Comparison of ENCODE assay signal across 20 mouse cellular contexts in genomic region chr6:87808521-87808920, GRCm38 (mm10). TPM values are rescaled to one million over a fixed set of nuclear protein-coding genes. Genes with fewer than 3 reads are reported as not detected.
DNase-seq lines count a peak whose midpoint lies in the region; ATAC-seq and TF ChIP-seq lines count a peak whose summit lies in the region.
"Had no signal": no experiment of that assay in that cellular context is flagged by ENCODE, and none has a peak within 500 bp of the region (broad histone marks: within the 10 kb centered on the region; RNA-seq: fewer than 3 reads in every experiment).

No protein-coding gene starts in this region.

- TF ChIP-seq CTCF in gastrocnemius, adult 2 months (IDR thresholded peaks at IDR 0.05), result no peak
- no peak for TF ChIP-seq CTCF in liver, adult 2 months (IDR thresholded peaks at IDR 0.05; ENCODE audit: low read depth, low read length)
- no peak for TF ChIP-seq CTCF in bone marrow, adult 2 months (IDR thresholded peaks at IDR 0.05; ENCODE audit: control insufficient read depth, insufficient read depth, low read length)

- peaks cover 7% of the 10 kb centered on the region; the same call in 1 of the 2 replicates for H3K36me3 ChIP-seq in liver, adult 2 months (ENCODE audit: control insufficient read depth, insufficient read depth, low read length)
- peaks cover 46% of the 10 kb centered on the region for H3K36me3 ChIP-seq in liver, embryonic 15.5 days (replicated peaks)
- H3K36me3 ChIP-seq in forebrain, embryonic 14.5 days (ENCODE audit: control insufficient read depth, insufficient read depth, low read length), result peaks cover 8% of the 10 kb centered on the region; the same call in 1 of the 2 replicates
- H3K36me3 ChIP-seq: stomach, embryonic 15.5 days had no signal

- no peak for DNase-seq in gastrocnemius, adult 2 months
- DNase-seq in gastrocnemius, postnatal 25 days, result no peak
- DNase-seq in liver, adult 2 months (ENCODE audit: extremely low read depth, low read depth, low spot score), result peak; percentile 99
- DNase-seq in liver, result no peak
- DNase-seq in forebrain, embryonic 14.5 days (ENCODE audit: low spot score), result no peak
- DNase-seq in layer of hippocampus, adult 9-11 months, result no peak
- DNase-seq: adrenal gland, postnatal 36 days; cerebellum, adult 18-20 months; cerebellum, postnatal 25 days; embryo, embryonic 11 days; gastrocnemius, postnatal 10 days; left cerebral cortex, postnatal 4 days; lung, adult 18-20 months; spleen, adult 18-20 months had no signal

- 13% methylated on average over 3 of the region's 3 CpGs for WGBS in liver, adult 2 months
- WGBS in bone marrow, adult 2 months, result 68% methylated on average over 3 of the region's 3 CpGs
- 42% methylated on average over 3 of the region's 3 CpGs for WGBS in liver, embryonic 15.5 days (ENCODE audit: insufficient replicate concordance)
- 71% methylated on average over 3 of the region's 3 CpGs for WGBS in forebrain, embryonic 14.5 days

- peak overlapping the region; percentile 86 for H3K4me2 ChIP-seq in liver, embryonic 15.5 days
- H3K4me2 ChIP-seq in forebrain, embryonic 14.5 days (ENCODE audit: low read length), result no peak overlapping the region
- H3K4me2 ChIP-seq: forebrain, embryonic 12.5 days; stomach, embryonic 15.5 days had no signal

- no peaks in the 10 kb centered on the region for H3K27me3 ChIP-seq in liver, adult 2 months (ENCODE audit: control insufficient read depth, insufficient read depth, low read length)
- no peaks in the 10 kb centered on the region for H3K27me3 ChIP-seq in liver, embryonic 15.5 days
- no peaks in the 10 kb centered on the region for H3K27me3 ChIP-seq in forebrain, embryonic 14.5 days (replicated peaks; ENCODE audit: control insufficient read depth, insufficient read depth, low read length)
- H3K27me3 ChIP-seq: forebrain, embryonic 12.5 days; stomach, embryonic 15.5 days had no signal

- 0 out of 2 replicates have a peak overlapping the region, but pooled peaks have one; percentile 12 for H3K27ac ChIP-seq in gastrocnemius, adult 2 months
- peak overlapping the region; percentile 93 for H3K27ac ChIP-seq in liver, adult 2 months (replicated peaks; ENCODE audit: insufficient read depth, low read depth, low read length)
- peak overlapping the region; percentile 72 for H3K27ac ChIP-seq in bone marrow, adult 2 months (ENCODE audit: control insufficient read depth, insufficient read depth, low read depth, low read length, poor library complexity)
- H3K27ac ChIP-seq in liver, embryonic 15.5 days (replicated peaks), result peak overlapping the region; percentile 100
- H3K27ac ChIP-seq in forebrain, embryonic 14.5 days (ENCODE audit: low read depth, low read length), result no peak overlapping the region
- H3K27ac ChIP-seq: forebrain, embryonic 12.5 days; layer of hippocampus, adult 2 months; midbrain, embryonic 10.5 days had no signal

- intact Hi-C loops in gastrocnemius, adult 2 months (cut with DNase I), result no loop called here

- no peak for ATAC-seq in liver, embryonic 15.5 days (ENCODE audit: insufficient read depth)
- ATAC-seq in forebrain, embryonic 14.5 days, result no peak

- H3K4me3 ChIP-seq in gastrocnemius, adult 2 months, result no peak overlapping the region
- peak overlapping the region; percentile 47 for H3K4me3 ChIP-seq in liver, adult 2 months (ENCODE audit: insufficient read depth, low read depth, low read length)
- H3K4me3 ChIP-seq in bone marrow, adult 2 months (replicated peaks; ENCODE audit: control insufficient read depth, low read depth, low read length), result peak overlapping the region; percentile 46
- peak overlapping the region; percentile 86 for H3K4me3 ChIP-seq in liver, embryonic 15.5 days (replicated peaks)
- no peak overlapping the region for H3K4me3 ChIP-seq in forebrain, embryonic 14.5 days (ENCODE audit: low read depth, low read length)
- H3K4me3 ChIP-seq: forebrain, embryonic 12.5 days; layer of hippocampus, adult 2 months; midbrain, embryonic 10.5 days; stomach, embryonic 15.5 days had no signal

- peaks cover 30% of the 10 kb centered on the region for H3K4me1 ChIP-seq in liver, adult 2 months (ENCODE audit: control insufficient read depth, insufficient read depth, low read length)
- H3K4me1 ChIP-seq in bone marrow, adult 2 months (ENCODE audit: control insufficient read depth, insufficient read depth, low read length), result peaks cover 13% of the 10 kb centered on the region; the same call in 1 of the 2 replicates
- peaks cover 86% of the 10 kb centered on the region for H3K4me1 ChIP-seq in liver, embryonic 15.5 days (replicated peaks)
- peaks cover 5% of the 10 kb centered on the region for H3K4me1 ChIP-seq in forebrain, embryonic 14.5 days (ENCODE audit: control insufficient read depth, insufficient read depth, low read length)

- TF ChIP-seq POLR2A in liver, adult 2 months (IDR thresholded peaks at IDR 0.05; ENCODE audit: extremely low read depth, insufficient read depth, low read length), result no peak
- no peak for TF ChIP-seq POLR2A in bone marrow, adult 2 months (IDR thresholded peaks at IDR 0.05; ENCODE audit: borderline replicate concordance, control insufficient read depth, low read depth, low read length)

- H3K9ac ChIP-seq in liver, adult 2 months (ENCODE audit: low read depth, low read length), result peak overlapping the region; percentile 67
- H3K9ac ChIP-seq in liver, embryonic 15.5 days, result peak overlapping the region; percentile 62
- no peak overlapping the region for H3K9ac ChIP-seq in forebrain, embryonic 14.5 days (ENCODE audit: low read length)
- H3K9ac ChIP-seq: forebrain, embryonic 12.5 days; stomach, embryonic 15.5 days had no signal

- H3K9me3 ChIP-seq in liver, embryonic 15.5 days (replicated peaks), result no peaks in the 10 kb centered on the region
- no peaks in the 10 kb centered on the region for H3K9me3 ChIP-seq in forebrain, embryonic 14.5 days (replicated peaks; ENCODE audit: control insufficient read depth, low read length)
- H3K9me3 ChIP-seq: forebrain, embryonic 12.5 days; midbrain, embryonic 10.5 days; stomach, embryonic 15.5 days had no signal

- peaks cover 31% of the 10 kb centered on the region; the same call in 1 of the 2 replicates for H3K79me2 ChIP-seq in liver, adult 2 months (ENCODE audit: control insufficient read depth, insufficient read depth, low read length)

RNA-seq across cellular contexts. Expression of gene Rab43, which starts 3.4 kb away (rescaled TPM):
- total RNA-seq in gastrocnemius, adult 2 months (2021), result 1 to 10 TPM; 3.9 to 4.9 TPM
- total RNA-seq in gastrocnemius, postnatal 25 days (2021), result 1 to 10 TPM; 5.3 to 8.3 TPM
- 63.0 and 71.9 TPM in 2 replicates for total RNA-seq in liver, adult 2 months (2014; rRNA removed)
- 106 and 139 TPM in 2 replicates for polyA plus RNA-seq in liver, adult 2 months (2012; rRNA removed)
- 31.2 and 44.9 TPM in 2 replicates for polyA plus RNA-seq in bone marrow, adult 2 months (2011; ENCODE audit: insufficient read depth, insufficient read length, low replicate concordance, missing spikeins)
- polyA plus RNA-seq in liver, embryonic 15.5 days (2015; fragmentation: Nextera tagmentation; extraction: Ambion mirVana), result 33.2 and 44.8 TPM in 2 replicates
- polyA plus RNA-seq in forebrain, embryonic 14.5 days (2014; fragmentation: Nextera tagmentation; extraction: Ambion mirVana), result 3.8 and 4.9 TPM in 2 replicates

RNA-seq across cellular contexts. Expression of gene Gm45140, which starts 27.1 kb away (rescaled TPM):
- total RNA-seq in gastrocnemius, adult 2 months (2021), result 1 to 10 TPM in 1 of 2 experiments, under 1 TPM in 1; 0.45 to 1.7 TPM
- under 1 TPM in 1 of 2 experiments, not detected in 1; 0.59 TPM for total RNA-seq in gastrocnemius, postnatal 25 days (2021)
- total RNA-seq in liver, adult 2 months (2014; rRNA removed), result 1.0 and 1.1 TPM in 2 replicates
- 0.51 and 0.98 TPM in 2 replicates for polyA plus RNA-seq in liver, adult 2 months (2012; rRNA removed)
- 7.3 and 18.0 TPM in 2 replicates for polyA plus RNA-seq in bone marrow, adult 2 months (2011; ENCODE audit: insufficient read depth, insufficient read length, low replicate concordance, missing spikeins)
- 3.0 and 4.1 TPM in 2 replicates for polyA plus RNA-seq in liver, embryonic 15.5 days (2015; fragmentation: Nextera tagmentation; extraction: Ambion mirVana)
- polyA plus RNA-seq in forebrain, embryonic 14.5 days (2014; fragmentation: Nextera tagmentation; extraction: Ambion mirVana), result 1.2 and 2.4 TPM in 2 replicates

RNA-seq across cellular contexts. Expression of gene Isy1, which starts 30.1 kb away (rescaled TPM):
- 10 to 100 TPM; 17.7 to 21.1 TPM for total RNA-seq in gastrocnemius, adult 2 months (2021)
- 10 to 100 TPM; 17.8 to 20.4 TPM for total RNA-seq in gastrocnemius, postnatal 25 days (2021)
- total RNA-seq in liver, adult 2 months (2014; rRNA removed), result 18.6 and 22.8 TPM in 2 replicates
- 5.6 and 6.8 TPM in 2 replicates for polyA plus RNA-seq in liver, adult 2 months (2012; rRNA removed)
- polyA plus RNA-seq in bone marrow, adult 2 months (2011; ENCODE audit: insufficient read depth, insufficient read length, low replicate concordance, missing spikeins), result 21.9 and 34.4 TPM in 2 replicates
- polyA plus RNA-seq in liver, embryonic 15.5 days (2015; fragmentation: Nextera tagmentation; extraction: Ambion mirVana), result 21.7 and 24.1 TPM in 2 replicates
- polyA plus RNA-seq in forebrain, embryonic 14.5 days (2014; fragmentation: Nextera tagmentation; extraction: Ambion mirVana), result 34.1 and 37.8 TPM in 2 replicates

RNA-seq across cellular contexts. Expression of gene Gp9, which starts 30.6 kb away (rescaled TPM):
- total RNA-seq in gastrocnemius, adult 2 months (2021), result not detected
- total RNA-seq in gastrocnemius, postnatal 25 days (2021), result not detected
- total RNA-seq in liver, adult 2 months (2014; rRNA removed), result 0.34 and 0.74 TPM in 2 replicates
- polyA plus RNA-seq in liver, adult 2 months (2012; rRNA removed), result 0.25 TPM in 1 of 2 replicates, not detected in the other
- 49.0 and 59.4 TPM in 2 replicates for polyA plus RNA-seq in bone marrow, adult 2 months (2011; ENCODE audit: insufficient read depth, insufficient read length, low replicate concordance, missing spikeins)
- polyA plus RNA-seq in liver, embryonic 15.5 days (2015; fragmentation: Nextera tagmentation; extraction: Ambion mirVana), result 26.8 and 29.9 TPM in 2 replicates
- polyA plus RNA-seq in forebrain, embryonic 14.5 days (2014; fragmentation: Nextera tagmentation; extraction: Ambion mirVana), result 0.47 and 0.94 TPM in 2 replicates
- total RNA-seq: adrenal gland, postnatal 36 days; gastrocnemius, postnatal 10 days; left cerebral cortex, postnatal 4 days had no signal

RNA-seq across cellular contexts. Expression of gene Cnbp, which starts 42.4 kb away (rescaled TPM):
- 100 to 1,000 TPM; 475 to 511 TPM for total RNA-seq in gastrocnemius, adult 2 months (2021)
- total RNA-seq in gastrocnemius, postnatal 25 days (2021), result 100 to 1,000 TPM; 410 to 437 TPM
- total RNA-seq in liver, adult 2 months (2014; rRNA removed), result 271 and 286 TPM in 2 replicates
- 165 and 177 TPM in 2 replicates for polyA plus RNA-seq in liver, adult 2 months (2012; rRNA removed)
- polyA plus RNA-seq in bone marrow, adult 2 months (2011; ENCODE audit: insufficient read depth, insufficient read length, low replicate concordance, missing spikeins), result 180 and 237 TPM in 2 replicates
- 526 and 529 TPM in 2 replicates for polyA plus RNA-seq in liver, embryonic 15.5 days (2015; fragmentation: Nextera tagmentation; extraction: Ambion mirVana)
- 808 and 818 TPM in 2 replicates for polyA plus RNA-seq in forebrain, embryonic 14.5 days (2014; fragmentation: Nextera tagmentation; extraction: Ambion mirVana)

Comparison
In these comparisons a context has a peak if more than half of its experiments do, and no peak if none do; other contexts are left out.
1. H3K4me3 ChIP-seq: peak in liver, adult 2 months (single experiment), bone marrow, adult 2 months (single experiment) and liver, embryonic 15.5 days (single experiment); none in gastrocnemius, adult 2 months (single experiment) and forebrain, embryonic 14.5 days (single experiment).